Mouse (Mus musculus): ENCODE results near the gene Cysrt1. TPM values are rescaled to one million over a fixed set of nuclear protein-coding genes. Genes with fewer than 3 reads are reported as not detected.

The Cysrt1 gene
- polyA plus RNA-seq, 1 experiment from 2014 or later, result not detected

Other genes with a start within 250 kb of the Cysrt1 start
- 52.2 and 53.2 TPM in 2 replicates for gene Nsmf, start 188.1 kb downstream of the Cysrt1 start, polyA plus RNA-seq (2016; fragmentation: Nextera tagmentation; extraction: Ambion mirVana)
- gene Entpd8, start 162.1 kb downstream of the Cysrt1 start, polyA plus RNA-seq (2016; fragmentation: Nextera tagmentation; extraction: Ambion mirVana), result 0.13 TPM in 1 of 2 replicates, not detected in the other
- gene Noxa1, start 147.3 kb downstream of the Cysrt1 start, polyA plus RNA-seq (2016; fragmentation: Nextera tagmentation; extraction: Ambion mirVana), result 0.14 TPM in 1 of 2 replicates, not detected in the other
- gene Nrarp, start 61.7 kb downstream of the Cysrt1 start, polyA plus RNA-seq (2016; fragmentation: Nextera tagmentation; extraction: Ambion mirVana), result 5.7 and 5.9 TPM in 2 replicates
- gene Tor4a, start 45.6 kb downstream of the Cysrt1 start, polyA plus RNA-seq (2016; fragmentation: Nextera tagmentation; extraction: Ambion mirVana), result 7.7 and 8.4 TPM in 2 replicates
- gene Nelfb, start 31.0 kb downstream of the Cysrt1 start, polyA plus RNA-seq (2016; fragmentation: Nextera tagmentation; extraction: Ambion mirVana), result 90.9 and 99.8 TPM in 2 replicates
- 0.10 TPM in 1 of 2 replicates, not detected in the other for gene Stpg3, start 27.8 kb downstream of the Cysrt1 start, polyA plus RNA-seq (2016; fragmentation: Nextera tagmentation; extraction: Ambion mirVana)
- 0.92 TPM in 1 of 2 replicates, not detected in the other for gene Fam166a, start 23.7 kb downstream of the Cysrt1 start, polyA plus RNA-seq (2016; fragmentation: Nextera tagmentation; extraction: Ambion mirVana)
- gene Tubb4b, start 17.8 kb downstream of the Cysrt1 start, polyA plus RNA-seq (2016; fragmentation: Nextera tagmentation; extraction: Ambion mirVana), result 544 and 610 TPM in 2 replicates
- not detected in 2 replicates for gene Slc34a3, start 8.1 kb downstream of the Cysrt1 start, polyA plus RNA-seq (2016; fragmentation: Nextera tagmentation; extraction: Ambion mirVana)
- gene Rnf224, start 5.7 kb downstream of the Cysrt1 start, polyA plus RNA-seq (2016; fragmentation: Nextera tagmentation; extraction: Ambion mirVana), result 0.08 TPM in 1 of 2 replicates, not detected in the other
- gene Rnf208, start 197 bp downstream of the Cysrt1 start, polyA plus RNA-seq (2016; fragmentation: Nextera tagmentation; extraction: Ambion mirVana), result 6.4 and 9.1 TPM in 2 replicates
- 4.0 and 6.0 TPM in 2 replicates for gene AL732309.1, start 4.4 kb upstream of the Cysrt1 start, polyA plus RNA-seq (2016; fragmentation: Nextera tagmentation; extraction: Ambion mirVana)
- gene Tmem203, start 13.0 kb upstream of the Cysrt1 start, polyA plus RNA-seq (2016; fragmentation: Nextera tagmentation; extraction: Ambion mirVana), result 17.1 and 19.0 TPM in 2 replicates
- gene Tprn, start 20.2 kb upstream of the Cysrt1 start, polyA plus RNA-seq (2016; fragmentation: Nextera tagmentation; extraction: Ambion mirVana), result 5.1 and 6.4 TPM in 2 replicates
- 164 and 199 TPM in 2 replicates for gene Ssna1, start 30.0 kb upstream of the Cysrt1 start, polyA plus RNA-seq (2016; fragmentation: Nextera tagmentation; extraction: Ambion mirVana)
- gene Anapc2, start 30.0 kb upstream of the Cysrt1 start, polyA plus RNA-seq (2016; fragmentation: Nextera tagmentation; extraction: Ambion mirVana), result 101 and 113 TPM in 2 replicates
- not detected in 2 replicates for gene Tmem210, start 45.7 kb upstream of the Cysrt1 start, polyA plus RNA-seq (2016; fragmentation: Nextera tagmentation; extraction: Ambion mirVana)
- not detected in 2 replicates for gene Lrrc26, start 47.5 kb upstream of the Cysrt1 start, polyA plus RNA-seq (2016; fragmentation: Nextera tagmentation; extraction: Ambion mirVana)
- gene Grin1, start 76.7 kb upstream of the Cysrt1 start, polyA plus RNA-seq (2016; fragmentation: Nextera tagmentation; extraction: Ambion mirVana), result 0.93 TPM in 1 of 2 replicates, not detected in the other
- 31.7 and 52.3 TPM in 2 replicates for gene Man1b1, start 89.9 kb upstream of the Cysrt1 start, polyA plus RNA-seq (2016; fragmentation: Nextera tagmentation; extraction: Ambion mirVana)
- gene Dpp7, start 113.9 kb upstream of the Cysrt1 start, polyA plus RNA-seq (2016; fragmentation: Nextera tagmentation; extraction: Ambion mirVana), result 12.9 and 19.1 TPM in 2 replicates
- 9.5 and 12.7 TPM in 2 replicates for gene Uap1l1, start 123.2 kb upstream of the Cysrt1 start, polyA plus RNA-seq (2016; fragmentation: Nextera tagmentation; extraction: Ambion mirVana)
- 26.8 and 31.8 TPM in 2 replicates for gene Sapcd2, start 129.9 kb upstream of the Cysrt1 start, polyA plus RNA-seq (2016; fragmentation: Nextera tagmentation; extraction: Ambion mirVana)
- not detected in 2 replicates for gene Entpd2, start 153.4 kb upstream of the Cysrt1 start, polyA plus RNA-seq (2016; fragmentation: Nextera tagmentation; extraction: Ambion mirVana)
- 14.6 and 16.5 TPM in 2 replicates for gene Npdc1, start 156.9 kb upstream of the Cysrt1 start, polyA plus RNA-seq (2016; fragmentation: Nextera tagmentation; extraction: Ambion mirVana)
- not detected in 2 replicates for gene Fut7, start 180.8 kb upstream of the Cysrt1 start, polyA plus RNA-seq (2016; fragmentation: Nextera tagmentation; extraction: Ambion mirVana)
- 3.5 and 4.7 TPM in 2 replicates for gene Abca2, start 186.3 kb upstream of the Cysrt1 start, polyA plus RNA-seq (2016; fragmentation: Nextera tagmentation; extraction: Ambion mirVana)
- gene Clic3, start 214.4 kb upstream of the Cysrt1 start, polyA plus RNA-seq (2016; fragmentation: Nextera tagmentation; extraction: Ambion mirVana), result 0.69 and 1.1 TPM in 2 replicates
- gene Paxx, start 218.6 kb upstream of the Cysrt1 start, polyA plus RNA-seq (2016; fragmentation: Nextera tagmentation; extraction: Ambion mirVana), result 15.6 and 17.7 TPM in 2 replicates
- gene Ptgds, start 227.6 kb upstream of the Cysrt1 start, polyA plus RNA-seq (2016; fragmentation: Nextera tagmentation; extraction: Ambion mirVana), result 0.18 and 0.32 TPM in 2 replicates

All from heart, embryonic 10.5 days (tissue).